Mouse (Mus musculus): Measurements from ENCODE around the gene Sugp1. TPM values are rescaled to one million over a fixed set of nuclear protein-coding genes. Genes with fewer than 3 reads are reported as not detected.
"Not testable (repeated sequence)": the region's sequence is repeated elsewhere in the genome, so short reads cannot be mapped to it uniquely, and the experiment has no call there.

Gene Sugp1
- polyA plus RNA-seq (2012; rRNA removed) = 7.8 and 11.9 TPM in 2 replicates

DNA sequence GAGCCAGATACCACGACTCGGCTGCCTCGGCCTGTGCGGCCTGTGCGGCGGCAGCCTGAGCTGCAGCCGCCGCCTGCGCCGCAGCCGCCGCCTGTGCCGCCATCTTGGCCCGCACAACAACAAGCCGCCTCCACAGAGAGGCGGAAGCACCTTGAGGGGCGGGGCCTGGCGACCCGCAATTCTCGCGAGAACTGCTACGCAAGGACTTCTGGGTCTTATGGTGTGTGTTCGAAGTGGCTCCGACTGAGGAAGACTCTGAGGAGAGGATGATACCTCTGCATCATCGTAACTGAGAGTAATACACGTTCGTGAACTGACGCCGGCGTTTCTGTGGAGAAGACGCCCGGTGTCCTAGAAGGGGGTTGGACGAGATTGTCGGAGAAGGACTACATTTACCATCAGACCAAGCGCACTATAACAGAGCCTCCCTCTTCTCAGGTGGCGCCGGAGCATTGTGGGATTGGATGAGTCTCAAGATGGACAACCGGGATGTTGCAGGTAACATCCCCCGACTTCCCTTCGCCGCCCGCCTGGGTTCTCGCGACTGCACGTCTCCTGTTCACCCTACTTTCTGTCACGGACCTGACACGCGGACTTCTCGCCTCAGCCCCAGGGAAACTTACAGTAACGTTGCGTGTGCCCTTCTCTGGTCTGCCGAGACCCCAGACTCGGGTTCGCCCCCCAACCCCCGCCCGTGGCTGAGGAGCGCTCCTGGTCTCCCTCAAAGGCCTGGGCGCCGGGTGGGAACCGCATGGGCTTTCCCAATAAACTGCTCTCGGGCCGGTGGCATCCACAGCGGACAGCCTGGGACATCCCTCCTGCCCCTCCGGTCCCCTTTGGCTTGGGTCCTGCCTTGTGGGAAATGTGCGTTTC, at the start of gene Sugp1, which contains the start of gene Mau2:
Gene Sugp1 (plus strand): TSS at position 231 of the 873 bp plus-strand sequence.
Gene Mau2 (minus strand): TSS at position 152 of the 873 bp plus-strand sequence.
- TF ChIP-seq CTCF (IDR thresholded peaks at IDR 0.05; ENCODE audit: insufficient read depth, low read length) = no peak
- peak; percentile 73 for TF ChIP-seq POLR2A (IDR thresholded peaks at IDR 0.05; ENCODE audit: borderline replicate concordance, extremely low read depth, low read depth, low read length)
- peak; percentile 97 for DNase-seq
- WGBS = under 1% methylated on average over 65 of the region's 65 CpGs
- Histone ChIP-seq H3K4me1 (ENCODE audit: control insufficient read depth, insufficient read depth, low read length) (peaks cover 13% of the 10 kb centered on the region), H3K4me3 (replicated peaks; ENCODE audit: extremely low read depth, low read depth, low read length) (peak within 1 kb of the TSS; percentile 96)

DNA sequence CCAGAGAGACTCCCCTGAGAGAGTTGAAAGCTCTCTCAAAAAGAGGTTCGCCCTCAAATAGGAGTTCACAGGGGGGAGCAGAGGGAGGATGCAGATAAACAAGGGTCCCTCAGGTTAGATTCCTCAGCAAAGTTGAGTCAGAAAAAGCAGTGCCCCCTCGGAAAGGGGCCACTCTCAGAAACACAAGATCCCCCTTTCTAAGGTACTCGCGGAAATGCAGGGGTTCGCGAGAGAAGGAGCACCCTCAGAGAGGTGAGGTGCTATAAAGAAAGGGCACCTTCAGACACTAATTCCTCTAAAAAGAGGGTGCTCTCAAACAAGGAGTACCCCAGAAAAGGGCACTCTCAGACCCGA, 47.2 kb upstream of the Sugp1 start:
- TF ChIP-seq CTCF (IDR thresholded peaks at IDR 0.05; ENCODE audit: insufficient read depth, low read length) (no peak), POLR2A (IDR thresholded peaks at IDR 0.05; ENCODE audit: borderline replicate concordance, extremely low read depth, low read depth, low read length) (no peak)
- WGBS = 1% methylated on average over 7 of the region's 7 CpGs
- peaks cover 7% of the 10 kb centered on the region; the same call in 1 of the 2 replicates for H3K4me1 ChIP-seq (ENCODE audit: control insufficient read depth, insufficient read depth, low read length)
- no peak for DNase-seq
- H3K4me3 ChIP-seq (replicated peaks; ENCODE audit: extremely low read depth, low read depth, low read length) = peak overlapping the region; percentile 80

DNA sequence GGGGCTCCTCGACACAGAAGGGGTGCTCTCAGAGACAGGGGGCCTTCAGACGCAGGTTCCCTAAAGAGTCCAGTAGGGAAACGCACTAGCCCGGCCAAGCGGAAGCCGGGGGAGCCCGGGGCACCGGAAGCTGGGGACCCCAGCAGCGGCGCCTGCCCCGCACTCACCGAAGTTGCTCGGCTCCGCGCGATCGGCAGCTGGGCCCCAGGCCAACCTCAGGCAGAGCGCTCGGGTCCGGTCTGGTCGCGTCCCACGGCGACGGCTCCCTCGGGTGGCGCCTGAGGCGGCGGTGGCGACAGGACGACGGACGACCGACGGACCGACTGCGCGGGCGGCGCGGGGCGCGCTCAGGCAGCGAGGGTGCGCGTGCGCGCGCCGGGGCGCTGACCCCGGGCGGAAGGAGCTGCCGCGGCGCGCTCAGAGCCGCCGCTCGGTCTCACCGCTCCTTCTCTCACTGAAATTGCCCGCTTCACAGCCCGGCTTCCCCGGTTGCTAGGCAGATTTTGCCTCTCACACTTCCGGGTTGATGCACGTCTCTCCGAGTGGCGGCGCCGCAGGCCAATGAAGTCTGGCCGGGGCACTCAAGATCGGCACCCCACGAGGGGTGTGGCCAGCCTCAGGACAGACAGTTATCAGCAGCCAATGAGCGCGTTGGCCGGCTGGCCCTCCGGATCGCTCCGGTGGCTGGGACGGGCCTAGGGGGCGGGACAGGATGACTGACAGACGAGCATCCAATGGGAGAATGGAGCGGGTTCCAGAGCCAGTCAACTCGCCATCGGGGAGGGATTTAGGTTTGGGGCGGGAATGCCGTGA, 46.6 kb upstream of the Sugp1 start, which contains the start of gene Gatad2a:
Gene Gatad2a (minus strand): TSS at position 609 of the 813 bp plus-strand sequence.
- DNase-seq = peak; percentile 100
- Histone ChIP-seq H3K4me3 (replicated peaks; ENCODE audit: extremely low read depth, low read depth, low read length) (peak within 1 kb of the TSS; percentile 80), H3K4me1 (ENCODE audit: control insufficient read depth, insufficient read depth, low read length) (peaks cover 5% of the 10 kb centered on the region; the same call in 1 of the 2 replicates)
- WGBS = under 1% methylated on average over 87 of the region's 87 CpGs
- no peak for TF ChIP-seq CTCF (IDR thresholded peaks at IDR 0.05; ENCODE audit: insufficient read depth, low read length)
- peak; percentile 68; the same call in 1 of the 2 replicates for TF ChIP-seq POLR2A (IDR thresholded peaks at IDR 0.05; ENCODE audit: borderline replicate concordance, extremely low read depth, low read depth, low read length)

DNA sequence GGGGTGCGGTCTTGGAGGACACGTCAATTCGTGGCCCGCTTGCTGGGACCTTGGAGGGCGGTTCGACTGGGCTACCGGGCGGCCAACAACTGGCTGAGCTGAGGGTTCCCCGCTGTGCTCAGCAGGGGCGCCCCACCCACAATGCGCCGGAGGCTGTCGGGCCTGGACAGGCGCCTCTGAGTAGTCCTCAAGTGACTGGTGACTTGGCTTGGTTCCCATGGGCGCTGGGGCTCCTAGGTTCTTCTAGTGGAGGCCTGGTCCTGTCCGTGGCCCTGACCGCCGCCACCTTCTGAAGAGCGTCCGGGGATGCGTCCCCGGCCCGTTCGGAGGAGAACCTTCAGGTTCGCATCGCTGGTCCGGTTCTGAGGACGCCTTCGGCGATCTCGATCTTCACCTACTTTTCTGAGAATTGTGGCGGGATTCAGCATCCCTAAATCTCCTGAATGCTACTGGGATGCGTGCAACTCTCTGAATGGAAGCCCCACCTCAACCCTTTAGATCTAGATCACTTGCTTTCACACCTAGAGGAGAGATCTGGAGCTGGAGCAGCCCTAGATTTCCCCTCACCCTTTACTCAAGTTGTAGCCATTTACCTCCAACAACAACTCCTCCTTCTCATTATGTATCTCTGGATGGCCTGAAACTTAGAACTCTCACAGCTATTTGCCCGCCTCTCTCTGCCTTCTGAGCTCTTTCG, 45.9 kb upstream of the Sugp1 start:
- peaks cover 5% of the 10 kb centered on the region; the same call in 1 of the 2 replicates for H3K4me1 ChIP-seq (ENCODE audit: control insufficient read depth, insufficient read depth, low read length)
- H3K4me3 ChIP-seq (replicated peaks; ENCODE audit: extremely low read depth, low read depth, low read length) = peak overlapping the region; percentile 68
- peak; percentile 67; the same call in 1 of the 2 replicates for TF ChIP-seq POLR2A (IDR thresholded peaks at IDR 0.05; ENCODE audit: borderline replicate concordance, extremely low read depth, low read depth, low read length)
- no peak for TF ChIP-seq CTCF (IDR thresholded peaks at IDR 0.05; ENCODE audit: insufficient read depth, low read length)
- no peak for DNase-seq
- WGBS = 2% methylated on average over 35 of the region's 35 CpGs

DNA sequence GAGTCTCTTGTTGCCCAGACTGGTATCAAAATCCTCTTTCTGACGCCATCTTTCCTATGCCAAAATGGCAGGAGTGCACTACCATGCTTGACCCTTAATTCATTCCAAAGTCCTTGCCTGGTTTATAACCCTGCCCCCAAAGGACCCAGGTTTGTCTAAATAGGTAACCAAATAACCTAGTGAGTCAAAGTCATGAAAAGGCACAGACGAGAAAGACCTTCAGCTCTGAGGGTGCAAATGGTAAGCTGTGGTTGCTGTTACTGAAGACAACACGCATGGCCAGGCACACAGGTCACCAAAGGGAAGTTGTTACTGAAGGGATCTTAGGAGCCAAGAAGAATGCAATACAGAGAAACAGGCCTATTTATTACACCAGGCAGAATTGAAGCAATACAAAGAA, 43.9 kb upstream of the Sugp1 start:
- DNase-seq = no peak
- TF ChIP-seq CTCF (IDR thresholded peaks at IDR 0.05; ENCODE audit: insufficient read depth, low read length) (no peak), POLR2A (IDR thresholded peaks at IDR 0.05; ENCODE audit: borderline replicate concordance, extremely low read depth, low read depth, low read length) (no peak)
- WGBS = 89% methylated on average over 3 of the region's 3 CpGs

DNA sequence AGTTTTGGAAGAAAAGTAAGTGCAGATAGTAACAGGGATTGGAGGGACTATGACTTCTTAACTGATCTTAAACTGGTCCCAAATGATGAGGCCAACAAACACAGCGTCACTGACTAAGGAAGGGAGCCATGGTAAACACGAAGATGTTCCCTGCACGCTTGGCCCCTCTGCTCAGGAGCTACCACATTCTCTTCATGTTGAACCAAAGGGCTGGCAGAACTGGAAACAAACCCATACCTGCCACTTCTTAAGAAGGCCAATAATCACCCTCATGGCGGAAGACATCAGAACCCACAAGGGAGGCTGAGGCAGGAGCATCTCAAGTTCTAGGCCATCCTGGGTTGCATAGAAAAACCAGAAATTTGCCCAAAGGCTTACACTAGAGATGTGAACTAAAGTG, 43.4 kb upstream of the Sugp1 start:
- peaks cover 3% of the 10 kb centered on the region for H3K4me1 ChIP-seq (ENCODE audit: control insufficient read depth, insufficient read depth, low read length)
- TF ChIP-seq CTCF (IDR thresholded peaks at IDR 0.05; ENCODE audit: insufficient read depth, low read length) (no peak), POLR2A (IDR thresholded peaks at IDR 0.05; ENCODE audit: borderline replicate concordance, extremely low read depth, low read depth, low read length) (no peak)
- WGBS = 91% methylated on average over 4 of the region's 4 CpGs
- DNase-seq = no peak
- no peak overlapping the region for H3K4me3 ChIP-seq (replicated peaks; ENCODE audit: extremely low read depth, low read depth, low read length)

More for the DNA sequence above, 43.9 kb upstream of the Sugp1 start:
- H3K4me3 ChIP-seq (replicated peaks; ENCODE audit: extremely low read depth, low read depth, low read length) = no peak overlapping the region
- H3K4me1 ChIP-seq (ENCODE audit: control insufficient read depth, insufficient read depth, low read length) = peaks cover 5% of the 10 kb centered on the region

DNA sequence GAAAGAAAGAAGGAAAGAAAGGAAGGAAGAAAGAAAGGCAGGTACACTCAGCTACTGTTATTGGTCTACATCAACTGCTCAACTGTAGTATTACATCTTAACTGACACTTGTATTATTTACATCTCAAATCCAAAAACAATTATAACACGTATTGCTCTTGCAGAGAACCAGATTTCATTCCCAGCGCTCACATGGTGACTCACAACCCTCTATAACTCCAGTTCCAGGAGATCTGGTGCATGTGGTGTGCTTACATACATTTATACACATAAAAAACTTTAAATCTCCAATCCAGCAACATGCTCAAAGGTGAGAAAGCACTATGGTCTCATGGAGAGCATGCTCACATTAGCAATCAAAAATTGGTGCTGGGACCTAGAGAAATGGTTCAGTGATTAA, 42.4 kb upstream of the Sugp1 start:
- H3K4me3 ChIP-seq (replicated peaks; ENCODE audit: extremely low read depth, low read depth, low read length) = no peak overlapping the region
- WGBS = 69% methylated on average over 2 of the region's 2 CpGs
- H3K4me1 ChIP-seq (ENCODE audit: control insufficient read depth, insufficient read depth, low read length) = peaks cover 7% of the 10 kb centered on the region; the same call in 1 of the 2 replicates
- no peak for TF ChIP-seq POLR2A (IDR thresholded peaks at IDR 0.05; ENCODE audit: borderline replicate concordance, extremely low read depth, low read depth, low read length)
- TF ChIP-seq CTCF (IDR thresholded peaks at IDR 0.05; ENCODE audit: insufficient read depth, low read length) = no peak
- DNase-seq = no peak

DNA sequence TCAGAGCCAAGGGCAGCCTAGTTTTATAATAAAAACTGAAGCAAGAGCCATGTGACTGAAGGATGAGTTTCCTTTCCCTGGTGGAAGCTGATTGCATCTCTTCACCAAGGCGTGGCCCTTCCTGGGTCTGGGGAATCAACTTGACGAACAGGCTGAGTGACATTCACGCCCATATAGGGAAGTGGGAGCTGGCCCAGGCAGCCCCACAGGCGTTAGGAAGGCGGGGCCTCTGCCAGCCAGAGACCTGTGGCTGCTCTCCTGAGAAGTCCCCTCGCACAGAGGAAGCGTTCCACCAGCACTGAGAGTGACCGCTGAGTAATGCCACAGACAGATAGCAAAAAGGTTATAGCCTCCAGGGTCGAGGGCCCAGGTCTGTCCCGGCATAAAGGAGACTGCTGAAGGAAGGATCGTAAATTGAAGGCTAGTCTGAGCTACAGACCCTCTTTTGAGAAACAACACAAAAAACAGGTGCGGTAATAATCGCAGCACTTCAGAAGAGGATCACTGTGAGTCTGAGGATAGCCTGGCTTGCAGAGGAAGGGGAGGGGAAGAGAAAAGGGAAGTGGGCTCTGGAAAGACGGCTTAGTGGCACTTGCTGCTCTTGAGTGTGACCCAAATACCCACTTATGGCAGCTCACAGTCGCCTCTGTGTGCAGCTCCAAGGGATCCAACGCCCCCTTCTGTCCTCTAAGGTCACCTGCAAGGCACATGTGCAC, 41.3 kb upstream of the Sugp1 start:
- TF ChIP-seq POLR2A (IDR thresholded peaks at IDR 0.05; ENCODE audit: borderline replicate concordance, extremely low read depth, low read depth, low read length) = peak; percentile 75; the same call in 1 of the 2 replicates
- peak; percentile 83 for TF ChIP-seq CTCF (IDR thresholded peaks at IDR 0.05; ENCODE audit: insufficient read depth, low read length)
- peak; percentile 73 for DNase-seq
- Histone ChIP-seq H3K4me3 (replicated peaks; ENCODE audit: extremely low read depth, low read depth, low read length) (peak overlapping the region; percentile 45), H3K4me1 (ENCODE audit: control insufficient read depth, insufficient read depth, low read length) (peaks cover 10% of the 10 kb centered on the region; the same call in 1 of the 2 replicates)
- WGBS = 2% methylated on average over 16 of the region's 16 CpGs

DNA sequence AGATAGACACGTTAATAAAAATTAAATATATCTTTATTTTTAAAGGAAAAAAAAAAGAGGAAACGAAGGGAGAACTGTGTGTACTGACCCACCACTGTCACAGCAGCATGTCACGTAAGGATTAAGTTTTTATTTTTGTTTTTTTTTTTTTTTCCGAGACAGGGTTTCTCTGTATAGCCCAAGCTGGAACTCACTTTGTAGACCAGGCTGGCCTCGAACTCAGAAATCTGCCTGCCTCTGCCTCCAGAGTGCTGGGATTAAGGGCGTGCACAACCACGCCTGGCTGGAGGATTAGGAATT, 40.8 kb upstream of the Sugp1 start:
- DNase-seq; H3K4me1 ChIP-seq (ENCODE audit: control insufficient read depth, insufficient read depth, low read length); H3K4me3 ChIP-seq (replicated peaks; ENCODE audit: extremely low read depth, low read depth, low read length): not testable (repeated sequence)
- WGBS = 32% methylated on average over 7 of the region's 7 CpGs
